Mouse (Mus musculus) left cerebral cortex, adult 18-20 months (tissue): ENCODE measurements at regions not wholly inside any gene's neighbourhood (a gene's known extent, or its start where the extent isn't known, plus 50 kb on each side); places are given as distances from the start of the nearest gene placed in this dataset.
A peak's percentile ranks its signal among the peaks of the same experiment; 100 is the strongest.

Experiments
- DNase-seq, 2 experiments: peaks; one replicate each; pipeline ENCODE4 v3.0.0; 2021 to 2022; ENCODE audit warnings: low spot score in 2 of 2, mixed read lengths in 1 of 2

DNA sequence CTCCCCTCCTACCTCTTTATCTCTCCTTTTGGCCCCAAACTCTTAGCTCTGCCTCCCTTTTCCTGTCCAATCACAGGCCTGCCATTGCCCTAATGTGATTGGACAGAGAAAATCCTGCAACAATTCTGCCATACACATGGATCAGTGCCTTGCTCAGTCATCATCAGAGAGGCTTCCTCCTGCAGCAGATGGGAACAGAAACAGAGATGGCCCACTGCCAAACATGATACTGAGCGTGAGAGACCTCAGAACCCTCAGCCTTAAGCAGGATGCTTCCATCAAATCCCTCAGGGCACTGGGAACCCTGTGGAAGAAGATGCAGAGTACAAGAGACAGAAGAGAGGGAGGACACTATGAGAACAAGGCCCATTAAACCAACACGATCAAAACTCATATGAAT lies 62.8 kb upstream of the Cacna2d3 start:
- DNase-seq: no peak

DNA sequence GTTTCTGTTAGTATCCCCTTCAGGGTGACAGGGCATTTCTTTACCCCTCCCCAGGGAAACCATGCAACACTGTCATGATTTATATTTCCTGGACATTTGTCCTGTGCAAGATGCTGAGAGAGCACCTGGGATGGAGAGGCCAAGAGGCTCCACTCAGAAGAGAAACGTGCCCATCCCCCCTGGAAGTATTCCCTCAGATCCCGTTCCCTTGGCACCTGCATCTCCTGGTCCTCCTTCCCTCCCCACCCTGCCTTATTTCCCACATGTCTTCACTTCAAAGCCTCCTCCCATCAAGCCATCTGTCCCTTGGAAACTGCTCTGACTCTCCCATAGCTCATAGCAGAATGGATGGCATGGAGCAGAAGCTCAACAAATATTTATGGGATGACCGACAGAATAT lies 64.8 kb upstream of the Cacna2d3 start:
- no peak for DNase-seq

DNA sequence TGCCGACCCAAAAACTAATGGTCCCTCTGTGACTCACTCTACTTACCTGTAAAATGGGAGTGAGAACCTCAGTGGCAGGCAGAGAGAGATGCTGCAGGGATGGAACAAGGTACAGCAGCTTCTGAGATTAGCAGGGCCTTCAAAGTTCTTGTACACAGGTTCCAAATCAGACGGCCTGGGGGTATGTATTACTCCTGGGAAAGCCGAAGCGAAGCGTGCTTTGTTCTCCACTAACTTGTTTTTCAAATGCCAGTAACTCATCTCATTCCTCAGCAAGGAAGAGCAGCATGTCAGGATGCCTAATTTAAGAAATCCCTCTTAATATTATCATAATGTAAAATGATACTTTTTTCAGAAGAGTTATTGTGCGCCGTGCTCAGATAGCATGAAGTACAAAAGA lies 66.1 kb upstream of the Cacna2d3 start:
- no peak for DNase-seq

DNA sequence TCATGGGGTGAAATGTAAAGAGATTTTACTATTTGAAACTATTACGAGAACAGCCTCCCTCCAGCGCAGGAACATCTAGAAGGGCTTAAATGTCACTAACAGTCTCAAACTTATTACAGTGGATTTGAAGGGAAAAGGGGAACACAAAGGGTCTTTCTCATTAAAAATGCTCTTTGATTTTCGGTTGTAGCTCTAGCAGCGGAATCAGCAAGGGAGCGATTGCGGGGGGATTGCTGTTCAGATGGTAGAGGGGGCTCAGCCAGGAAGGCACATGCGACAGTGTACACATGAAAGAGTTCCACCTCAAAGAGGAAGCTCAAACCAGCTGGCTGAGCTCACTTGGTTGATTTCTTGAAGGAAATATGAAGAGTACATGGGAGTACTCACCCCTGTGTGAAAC lies 66.7 kb upstream of the Cacna2d3 start:
- DNase-seq: no peak

DNA sequence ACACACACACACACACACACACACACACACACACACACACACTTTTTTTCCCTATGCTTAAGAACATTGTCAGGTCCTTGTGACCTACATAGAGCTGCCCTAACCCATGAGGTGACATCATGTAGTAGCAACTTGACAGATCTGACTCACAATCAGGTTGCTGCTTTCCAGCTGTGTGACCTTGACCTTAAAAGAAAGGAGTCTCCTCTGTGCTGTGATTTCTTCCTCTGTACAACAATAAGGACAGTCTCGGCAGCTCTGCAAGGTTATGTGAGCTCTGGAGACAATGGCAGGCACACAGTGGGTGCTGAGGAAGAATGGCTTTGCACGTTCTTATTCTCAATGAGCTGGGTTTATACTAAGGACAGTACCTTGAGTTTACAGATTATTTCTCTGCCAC lies 73.7 kb upstream of the Cacna2d3 start:
- DNase-seq: no peak

DNA sequence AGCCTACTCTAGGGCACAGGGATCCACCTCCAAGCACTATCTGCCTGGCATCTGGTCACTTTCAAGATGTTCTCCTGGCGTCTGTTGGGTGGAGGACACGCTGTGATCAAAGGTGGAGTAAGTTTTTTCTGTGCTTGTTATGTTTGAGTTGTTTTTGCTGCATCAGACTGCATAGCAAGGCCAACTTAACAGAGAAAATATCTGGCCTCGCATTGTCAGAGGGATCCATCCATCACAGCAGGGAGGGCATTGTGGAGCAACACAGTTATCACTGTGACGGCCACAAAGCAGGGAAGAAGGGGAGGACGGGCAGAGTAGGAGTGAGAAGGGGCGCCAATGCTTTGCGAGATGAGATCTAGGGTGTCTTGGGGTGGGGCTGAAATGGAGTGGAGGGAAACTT lies 74.7 kb upstream of the Cacna2d3 start:
- DNase-seq: no peak

DNA sequence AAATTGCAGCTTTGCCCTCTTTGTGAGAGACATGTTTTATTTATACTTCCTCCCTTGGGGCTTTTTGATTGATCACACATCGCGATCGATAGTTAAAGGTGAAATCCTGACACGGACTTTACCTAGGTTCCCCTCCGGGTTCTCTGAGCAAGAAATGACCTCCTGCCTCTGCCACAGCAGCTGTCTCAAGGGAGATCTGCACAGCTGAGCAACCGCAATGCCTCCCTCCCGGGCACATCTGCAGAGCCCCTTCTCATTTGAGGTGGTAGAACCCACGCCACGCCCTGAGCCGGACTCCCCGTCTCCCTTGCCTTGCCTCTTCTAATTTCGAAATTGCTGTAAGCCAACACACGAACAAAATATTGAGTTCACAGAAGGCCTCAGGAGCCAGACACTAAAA lies 78.2 kb upstream of the Cacna2d3 start:
- no peak for DNase-seq

DNA sequence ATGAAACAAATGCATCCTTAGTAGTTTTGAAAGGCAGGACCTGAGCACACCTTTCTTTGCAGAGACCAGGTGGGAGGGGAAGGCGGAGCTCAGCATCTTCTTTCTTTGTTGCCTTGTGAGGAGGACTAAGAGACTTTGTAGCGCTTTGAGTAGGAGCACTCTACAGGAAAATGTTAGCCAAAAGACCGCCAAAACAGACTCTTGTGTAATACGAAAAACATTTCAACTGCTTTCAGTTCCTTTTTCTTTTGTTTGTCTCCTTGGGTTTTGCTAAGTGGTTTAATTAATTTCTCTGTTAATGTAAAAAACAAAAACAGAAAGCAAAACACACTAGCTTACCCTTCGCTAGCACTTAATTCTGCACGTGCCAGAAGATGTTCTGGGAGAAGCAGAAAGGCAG lies 83.6 kb upstream of the Cacna2d3 start:
- DNase-seq: no peak

DNA sequence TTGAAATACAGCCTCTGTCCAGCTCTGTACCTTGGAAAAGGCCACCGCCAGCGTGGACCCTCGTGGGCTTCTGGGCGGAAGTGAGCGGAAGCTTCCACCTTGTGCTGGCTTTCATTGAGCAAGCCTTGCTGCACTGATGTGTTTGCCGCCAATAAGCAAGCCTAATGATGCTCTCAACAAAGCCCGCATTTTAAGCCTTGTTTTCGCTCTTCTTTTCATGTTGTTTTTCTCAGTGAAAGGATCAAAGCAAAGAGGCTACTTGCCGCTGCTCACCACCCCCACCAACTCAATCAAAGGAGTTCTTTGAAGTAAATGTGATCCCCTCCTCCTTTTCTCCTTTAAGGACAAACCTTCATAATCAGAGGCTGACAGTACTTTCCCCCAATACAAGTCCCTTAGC lies 86.2 kb upstream of the Cacna2d3 start:
- no peak for DNase-seq

DNA sequence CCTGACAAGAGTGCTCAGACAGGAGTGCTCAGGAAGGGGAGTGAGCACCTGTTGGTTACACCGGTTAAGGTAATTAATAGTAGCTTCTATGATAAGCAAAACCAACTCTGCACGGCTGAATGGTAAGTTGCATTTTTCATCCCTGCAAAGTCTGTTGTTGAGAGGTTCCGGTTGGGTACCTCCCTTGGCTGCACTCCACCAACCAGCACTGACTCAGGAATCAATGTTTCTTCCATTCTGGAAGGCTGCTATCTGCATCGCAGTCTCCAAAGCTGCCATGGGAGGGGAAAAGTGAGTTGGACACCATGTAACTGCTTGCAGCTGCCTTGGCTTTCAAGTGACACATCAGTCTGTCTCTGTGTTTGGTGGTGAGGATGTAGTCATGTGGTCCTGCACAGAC lies 93.0 kb upstream of the Cacna2d3 start:
- no peak for DNase-seq

DNA sequence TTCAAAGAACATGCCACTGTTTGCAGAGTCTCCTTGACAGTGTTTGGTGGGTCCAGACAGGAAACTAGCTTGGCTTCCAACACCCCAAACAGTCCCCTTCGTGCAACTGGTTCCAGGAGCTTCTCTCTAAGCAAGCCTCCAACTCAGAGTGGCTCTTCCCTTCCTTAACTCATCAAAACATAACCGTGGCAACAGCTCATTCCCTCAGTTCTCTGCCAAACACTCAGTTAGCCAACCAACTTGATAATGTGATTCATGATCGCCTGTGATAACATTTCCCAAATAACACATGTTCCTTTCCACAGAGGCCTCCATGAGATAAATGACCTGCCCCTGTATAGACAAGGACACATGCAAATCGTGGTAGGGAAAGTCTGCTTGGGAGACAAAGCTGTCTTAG lies 95.9 kb upstream of the Cacna2d3 start:
- DNase-seq: peak in 1 of 2 experiments; percentile 10

DNA sequence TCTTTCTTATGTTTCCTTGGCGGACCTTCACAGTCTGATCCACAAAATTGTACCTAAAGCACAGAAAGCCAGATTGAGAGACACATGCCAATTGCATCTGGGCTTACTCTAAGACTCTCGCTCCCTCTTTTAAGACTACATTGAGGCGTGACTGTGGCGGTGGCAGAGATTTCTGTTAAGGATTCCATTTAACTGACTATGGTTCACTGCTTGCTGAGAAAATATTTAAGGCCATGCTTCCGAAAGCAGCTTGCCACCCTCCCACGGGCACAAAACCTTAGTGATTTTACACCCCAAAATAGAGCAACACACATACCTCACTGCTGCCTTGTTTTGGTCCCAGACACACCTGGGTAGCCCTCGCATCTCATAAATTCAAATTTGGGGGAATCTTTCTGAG lies 96.6 kb upstream of the Cacna2d3 start:
- peak; percentile 27 to 51 for DNase-seq

DNA sequence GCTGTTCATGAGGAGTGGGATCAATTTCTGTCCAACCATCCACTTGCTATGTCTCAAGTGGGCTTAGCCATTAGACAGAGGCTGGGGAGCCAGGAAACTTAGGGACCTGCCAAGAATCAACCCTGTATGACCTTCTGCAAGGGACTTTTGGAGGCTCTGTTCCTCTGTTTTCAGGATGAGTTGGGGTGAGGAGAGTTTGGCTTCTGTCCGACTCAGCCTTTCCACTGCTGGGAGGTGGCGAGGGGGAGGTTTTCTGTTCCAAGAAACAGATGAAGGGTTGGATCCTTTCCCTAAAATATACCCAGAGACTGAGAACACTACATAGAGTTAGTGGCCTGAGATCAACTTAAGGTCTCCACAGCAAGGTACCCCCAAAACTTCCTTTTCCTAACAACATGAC lies 97.1 kb upstream of the Cacna2d3 start:
- peak; percentile 39 to 58 for DNase-seq

DNA sequence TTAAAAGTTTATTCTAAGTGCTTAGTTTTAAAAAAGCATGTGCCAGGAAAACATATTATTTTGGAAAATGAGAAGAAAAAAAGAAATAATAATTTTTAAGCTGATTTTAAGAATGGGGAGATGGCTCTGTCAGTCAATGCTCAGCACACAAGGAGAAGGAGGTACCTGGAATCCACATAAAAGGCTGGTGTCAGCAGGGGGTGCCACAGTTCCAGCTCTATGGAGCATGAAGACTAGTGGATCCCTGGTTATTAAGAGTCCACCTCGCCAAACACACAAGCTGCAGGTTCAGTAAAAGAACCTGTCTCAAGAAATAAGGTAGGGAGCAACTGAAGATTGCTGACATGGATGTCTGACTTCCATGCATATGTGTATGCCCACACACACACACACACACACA lies 115.4 kb upstream of the Cacna2d3 start:
- DNase-seq: no peak

DNA sequence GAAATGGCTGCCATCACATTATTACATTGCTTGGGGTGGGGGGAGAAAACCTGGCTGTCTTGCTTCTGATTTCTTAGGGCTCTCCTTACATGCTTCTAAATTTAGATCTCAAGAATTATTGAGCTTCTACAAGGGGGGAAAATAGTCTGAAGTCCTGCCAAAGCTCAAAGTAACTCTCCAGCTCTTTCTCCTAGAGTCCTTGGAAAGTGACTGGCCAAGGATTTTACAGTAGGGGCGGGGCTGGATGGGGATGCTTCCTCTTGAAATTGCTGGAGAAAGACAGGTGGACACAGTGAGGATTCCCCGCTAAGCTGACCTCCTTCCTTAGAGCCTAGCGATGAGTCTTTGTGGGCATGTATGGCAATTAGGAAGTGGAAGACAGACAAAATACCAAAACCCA lies 117.9 kb upstream of the Cacna2d3 start:
- no peak for DNase-seq

DNA sequence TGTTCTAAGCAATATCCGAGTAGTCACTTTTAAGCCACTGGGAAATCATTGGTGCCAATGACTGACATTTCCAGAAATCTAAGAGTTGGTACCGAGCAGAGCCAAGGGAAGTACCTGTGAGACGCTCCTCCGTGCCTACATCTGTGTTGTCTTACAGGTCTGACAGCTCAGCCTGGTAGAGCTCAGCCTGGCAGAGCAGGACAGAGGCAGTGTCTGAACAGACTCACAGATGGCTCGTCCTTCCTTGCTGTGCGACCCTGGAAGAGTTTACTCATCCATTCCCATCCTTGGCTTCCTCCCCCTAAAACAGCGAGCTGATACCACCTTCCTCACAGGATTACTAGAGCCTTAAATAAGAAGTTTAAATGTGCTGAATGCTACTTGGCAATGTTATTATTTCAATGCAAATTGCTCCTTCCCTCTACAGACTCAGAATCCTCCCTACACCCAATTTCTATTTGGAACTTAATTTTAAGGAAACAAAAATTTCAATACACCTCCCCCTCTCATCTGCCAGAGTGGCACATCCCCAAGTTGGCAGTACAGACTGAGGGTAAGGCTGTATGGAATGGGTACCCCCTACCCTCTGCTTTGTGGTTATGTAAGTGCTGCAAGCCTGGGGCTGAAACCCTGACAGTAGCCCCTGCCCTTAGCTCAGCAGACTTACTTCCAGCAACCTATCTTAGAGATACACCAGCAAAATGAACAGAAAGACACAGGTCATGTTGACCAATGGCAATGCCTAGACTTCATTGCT lies 119.9 kb upstream of the Cacna2d3 start:
- DNase-seq: no peak

DNA sequence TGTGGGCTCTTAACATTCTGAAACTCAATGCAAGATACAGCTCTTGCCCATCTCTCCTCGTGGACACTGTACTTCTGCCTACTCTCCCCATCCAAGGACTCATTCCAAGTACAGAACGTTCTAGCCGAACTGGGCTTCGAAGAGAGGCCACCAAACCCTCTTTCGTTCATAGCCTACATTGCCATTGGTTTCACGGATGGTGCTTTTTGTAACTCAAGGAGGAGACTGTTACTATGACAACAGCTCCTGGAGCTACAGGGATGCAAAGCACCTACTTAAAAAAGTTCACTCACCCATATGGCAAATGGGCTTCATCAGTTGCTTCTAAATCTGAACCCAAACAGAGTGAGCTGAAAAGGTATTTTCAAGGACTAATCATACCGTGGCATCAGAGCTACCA lies 120.4 kb upstream of the Selenok start:
- DNase-seq: peak in 1 of 2 experiments; percentile 34

DNA sequence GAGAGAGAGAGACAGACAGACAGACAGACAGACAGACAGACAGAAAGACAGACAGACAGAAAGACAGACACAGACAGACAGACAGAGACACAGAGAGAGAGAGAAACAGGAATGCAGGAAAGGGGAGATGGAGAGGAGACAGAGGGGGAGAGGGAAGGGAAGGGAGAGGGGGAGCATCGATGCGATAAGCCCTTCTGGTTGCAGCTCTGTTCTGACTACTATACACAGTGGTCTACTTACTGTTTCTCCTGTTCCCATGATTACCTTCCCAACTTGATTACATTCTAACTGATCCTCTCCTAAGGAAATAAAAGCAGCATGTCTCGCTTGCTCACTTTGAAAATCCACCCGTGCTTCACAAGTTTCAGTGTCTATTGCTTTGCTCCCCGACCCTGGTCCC lies 116.8 kb upstream of the Selenok start:
- DNase-seq: no peak

DNA sequence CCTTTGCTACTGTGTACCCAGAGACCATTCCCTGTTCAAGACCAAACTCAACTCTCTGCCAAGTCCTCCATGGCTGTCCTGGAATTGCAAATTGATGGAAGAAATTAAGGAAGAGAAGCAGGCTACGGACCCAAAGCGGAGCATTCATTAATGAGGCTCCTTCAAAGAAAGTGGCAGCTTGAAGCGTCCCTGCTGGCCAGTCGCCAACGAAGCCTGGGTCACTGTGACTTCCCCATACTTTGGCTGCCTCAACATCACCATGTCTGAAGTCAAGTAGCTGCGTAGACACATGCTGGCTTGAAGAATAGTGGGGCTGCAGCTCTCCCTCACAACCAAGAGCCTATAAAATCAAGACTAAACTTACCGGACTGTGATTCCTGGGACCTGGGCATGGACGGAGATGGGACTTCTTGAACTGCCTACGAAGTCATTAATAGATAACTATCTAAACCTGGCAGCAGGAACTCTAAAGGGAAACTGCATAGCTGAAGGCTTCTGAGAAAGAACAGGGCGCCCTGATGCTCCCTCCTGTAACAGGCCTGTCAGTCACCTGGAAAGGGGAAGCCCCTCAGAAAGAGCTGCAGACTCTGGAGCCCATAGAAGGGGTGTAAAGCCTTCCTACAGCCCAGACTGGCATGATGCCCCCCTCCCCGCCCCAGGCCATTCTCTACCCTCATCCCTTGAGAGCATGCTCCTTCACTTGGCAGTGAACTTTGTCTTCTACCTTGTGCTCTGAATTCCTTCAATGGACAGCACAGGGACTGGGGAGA lies 116.0 kb upstream of the Selenok start:
- no peak for DNase-seq

DNA sequence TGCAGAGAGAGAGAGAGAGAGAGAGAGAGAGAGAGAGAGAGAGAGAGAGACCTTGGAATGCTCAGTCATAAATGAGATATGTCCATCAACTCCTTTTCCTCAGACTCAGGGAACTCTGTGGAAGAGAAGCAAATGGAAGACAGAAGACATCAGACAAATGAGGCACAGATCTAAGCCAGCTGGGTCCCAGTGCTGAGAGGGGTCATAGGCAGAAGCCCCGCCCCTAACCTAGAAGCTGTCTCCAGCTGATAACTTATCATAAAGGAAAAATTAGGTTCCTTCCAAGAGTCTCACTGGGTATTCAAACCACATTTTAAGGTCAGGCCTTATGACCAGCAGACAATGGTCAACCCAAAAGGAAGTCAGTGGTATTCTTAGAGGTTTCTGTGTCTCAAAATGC lies 106.1 kb upstream of the Selenok start:
- DNase-seq: no peak

DNA sequence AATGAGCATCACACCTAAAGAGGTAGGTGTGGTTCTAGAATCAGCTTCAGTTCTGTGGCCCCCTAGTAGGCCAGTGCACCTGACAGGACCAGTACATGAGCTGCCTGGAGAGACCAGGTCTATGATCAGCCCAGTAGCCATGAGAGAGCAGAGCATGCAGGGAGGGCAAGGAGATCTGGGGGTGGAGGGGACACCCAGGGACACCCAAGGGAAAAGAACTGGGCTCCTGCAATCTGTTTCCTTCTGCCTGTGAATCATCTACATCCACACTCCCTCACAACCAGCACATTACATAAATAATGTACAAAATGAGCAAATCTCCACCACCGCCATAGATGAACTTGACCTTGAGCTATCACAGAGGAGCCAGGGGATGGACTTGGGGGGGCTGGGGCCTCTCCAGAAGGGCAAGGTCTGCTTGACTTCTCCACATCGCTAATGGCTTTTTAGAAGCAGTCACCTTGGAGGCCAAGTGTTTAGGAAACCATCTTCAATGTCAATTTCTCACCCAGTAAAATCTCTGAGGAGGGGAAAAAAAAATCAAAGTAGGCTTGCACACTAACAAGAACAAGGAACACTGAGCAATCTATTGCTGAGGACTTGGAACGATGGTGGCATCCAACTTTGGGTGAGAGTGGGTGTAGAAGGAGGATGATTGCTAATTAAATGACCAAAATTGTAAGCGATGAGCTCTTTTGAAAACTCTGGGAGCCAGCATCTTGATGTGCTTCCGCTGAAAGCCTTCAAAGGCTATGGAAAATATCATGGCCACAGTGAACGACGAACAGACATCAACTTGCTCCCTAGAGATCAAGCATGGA lies 101.4 kb upstream of the Selenok start:
- DNase-seq: peak; percentile 41 to 64

DNA sequence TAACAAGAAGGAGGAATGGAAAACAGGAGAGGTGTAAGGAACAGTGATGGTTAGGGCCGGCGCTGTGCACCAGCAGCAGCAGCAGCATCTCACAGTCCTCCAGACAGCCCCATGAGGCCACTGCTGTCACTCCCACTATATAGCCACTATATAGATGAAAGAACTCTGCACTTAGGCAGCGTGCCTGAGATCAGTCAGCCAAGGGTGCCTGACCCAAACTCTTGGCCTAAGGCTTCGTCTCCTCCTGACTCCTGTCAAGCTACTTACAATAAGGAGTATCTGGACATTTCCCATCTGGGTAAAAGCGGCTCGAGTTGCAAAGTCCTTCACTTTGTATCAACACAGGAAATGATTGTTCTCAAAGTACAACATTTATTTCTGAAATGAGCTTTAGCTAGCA lies 100.8 kb upstream of the Selenok start:
- peak in 1 of 2 experiments; percentile 37 for DNase-seq
